Mouse (Mus musculus) yolk sac, embryonic 10.5 days (tissue): Measurements from ENCODE around the gene Rac3.
"Not testable (repeated sequence)": the region's sequence is repeated elsewhere in the genome, so short reads cannot be mapped to it uniquely, and the experiment has no call there.

Experiments
- DNase-seq: peaks from one replicate; pipeline ENCODE4 v3.0.0-alpha.2; 2017; ENCODE audit warnings: low spot score

Rac3 gene

GRCm38 (mm10) chr11:120729432-120730050 is 8.3 kb downstream of the Rac3 start:
- peak; percentile 69 for DNase-seq

- DNase-seq = no peak
Observed at GRCm38 (mm10) chr11:120730331-120730870, 9.1 kb downstream of the Rac3 start.

GRCm38 (mm10) chr11:120731395-120731794 is 10.1 kb downstream of the Rac3 start:
- DNase-seq = no peak

GRCm38 (mm10) chr11:120731858-120732680 is 10.8 kb downstream of the Rac3 start, which contains the start of gene Cbr2:
Gene Cbr2 (minus strand): TSS chr11:120732114.
- no peak for DNase-seq

GRCm38 (mm10) chr11:120733521-120733920 is 12.3 kb downstream of the Rac3 start:
- DNase-seq = no peak

- DNase-seq = no peak
Observed at GRCm38 (mm10) chr11:120736424-120736823, 15.2 kb downstream of the Rac3 start.

- DNase-seq = no peak
Observed at GRCm38 (mm10) chr11:120740981-120741380, 19.7 kb downstream of the Rac3 start.

GRCm38 (mm10) chr11:120744121-120744701 is 22.9 kb downstream of the Rac3 start:
- no peak for DNase-seq

- DNase-seq = no peak
Observed at GRCm38 (mm10) chr11:120747974-120748373, 26.7 kb downstream of the Rac3 start.

GRCm38 (mm10) chr11:120749430-120749829 is 28.2 kb downstream of the Rac3 start:
- DNase-seq = no peak

- no peak for DNase-seq
Observed at GRCm38 (mm10) chr11:120751606-120752005, 30.3 kb downstream of the Rac3 start.

GRCm38 (mm10) chr11:120760236-120760635 is 39.0 kb downstream of the Rac3 start:
- DNase-seq = no peak

GRCm38 (mm10) chr11:120761811-120762671 is 40.8 kb downstream of the Rac3 start:
- DNase-seq = peak; percentile 77

GRCm38 (mm10) chr11:120762672-120763041 is 41.4 kb downstream of the Rac3 start, which contains the start of gene Hmga1b:
Gene Hmga1b (plus strand): TSS chr11:120762794.
- not testable (repeated sequence) for DNase-seq

- not testable (repeated sequence) for DNase-seq
Observed at GRCm38 (mm10) chr11:120763121-120763999, 42.1 kb downstream of the Rac3 start.

GRCm38 (mm10) chr11:120767023-120767422 is 45.8 kb downstream of the Rac3 start:
- DNase-seq = not testable (repeated sequence)

- DNase-seq = no peak
Observed at GRCm38 (mm10) chr11:120768206-120768605, 46.9 kb downstream of the Rac3 start.

GRCm38 (mm10) chr11:120772749-120773148 is 51.5 kb downstream of the Rac3 start:
- DNase-seq = no peak
